Mouse (Mus musculus): Measurements from ENCODE around the gene Nt5c. TPM values are rescaled to one million over a fixed set of nuclear protein-coding genes. Genes with fewer than 3 reads are reported as not detected.
"Not testable (repeated sequence)": the region's sequence is repeated elsewhere in the genome, so short reads cannot be mapped to it uniquely, and the experiment has no call there.

Nt5c gene
- polyA plus RNA-seq, 1 experiment from 2014 or later = 145 TPM

DNA sequence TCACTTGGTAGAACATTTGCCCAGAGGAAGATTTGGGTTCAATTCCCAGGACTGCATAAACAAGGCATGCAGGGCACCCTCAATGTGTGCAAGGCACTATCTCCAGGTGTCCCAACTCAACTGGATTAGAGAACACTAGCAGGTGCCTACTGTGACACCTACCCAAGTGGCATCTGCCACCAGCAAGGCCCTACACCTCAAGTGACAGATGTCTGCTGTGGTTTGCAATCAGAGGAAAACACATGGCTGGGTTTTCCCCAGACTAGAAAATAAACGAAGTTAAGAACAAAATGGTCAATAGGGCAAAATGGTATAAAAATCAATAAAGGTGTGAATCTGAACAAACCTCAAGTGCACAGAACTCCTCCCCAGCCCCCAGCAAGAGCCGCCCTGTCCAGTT is 16.4 kb upstream of the Nt5c start:
- DNase-seq (ENCODE audit: low spot score) (no peak), ATAC-seq (ENCODE audit: low FRiP score, low TSS enrichment) (no peak)
- H3K4me1 ChIP-seq (replicated peaks; ENCODE audit: control insufficient read depth, insufficient read depth) = peaks cover 12% of the 10 kb centered on the region
- 65% methylated on average over 2 of the region's 2 CpGs for WGBS
- H3K4me2 ChIP-seq (replicated peaks; ENCODE audit: low read depth) = no peak overlapping the region
- TF ChIP-seq EP300 (optimal IDR thresholded peaks at IDR 0.05) (no peak), CTCF (IDR thresholded peaks at IDR 0.05; ENCODE audit: low read depth) (no peak)
- no peaks in the 10 kb centered on the region for H3K36me3 ChIP-seq (ENCODE audit: control insufficient read depth, insufficient read depth, low read length)
- H3K9ac ChIP-seq (ENCODE audit: low read length) = no peak overlapping the region
- H3K9me3 ChIP-seq (ENCODE audit: control insufficient read depth, low read length) = no peaks in the 10 kb centered on the region
- H3K27me3 ChIP-seq (ENCODE audit: control insufficient read depth, insufficient read depth, low read length) = no peaks in the 10 kb centered on the region
- H3K4me3 ChIP-seq (ENCODE audit: low read depth, low read length) = no peak overlapping the region
- H3K27ac ChIP-seq (replicated peaks) = no peak overlapping the region

- WGBS = 68% methylated on average over 3 of the region's 3 CpGs
Observed at GRCm38 (mm10) chr11:115506586-115506985, 14.9 kb upstream of the Nt5c start.

GRCm38 (mm10) chr11:115502636-115503035 is 11.0 kb upstream of the Nt5c start:
- ATAC-seq (ENCODE audit: low FRiP score, low TSS enrichment) (no peak), DNase-seq (ENCODE audit: low spot score) (no peak)
- no peak for TF ChIP-seq CTCF (IDR thresholded peaks at IDR 0.05; ENCODE audit: low read depth)
- no peak for TF ChIP-seq EP300 (optimal IDR thresholded peaks at IDR 0.05)
- H3K27ac ChIP-seq (replicated peaks) = no peak overlapping the region
- H3K4me1 ChIP-seq (replicated peaks; ENCODE audit: control insufficient read depth, insufficient read depth) = no peaks in the 10 kb centered on the region
- peaks cover 16% of the 10 kb centered on the region for H3K36me3 ChIP-seq (ENCODE audit: control insufficient read depth, insufficient read depth, low read length)
- no peak overlapping the region for H3K4me3 ChIP-seq (ENCODE audit: low read depth, low read length)
- no peaks in the 10 kb centered on the region for H3K9me3 ChIP-seq (ENCODE audit: control insufficient read depth, low read length)
- no peaks in the 10 kb centered on the region for H3K27me3 ChIP-seq (ENCODE audit: control insufficient read depth, insufficient read depth, low read length)
- H3K9ac ChIP-seq (ENCODE audit: low read length) = no peak overlapping the region
- no peak overlapping the region for H3K4me2 ChIP-seq (replicated peaks; ENCODE audit: low read depth)
- 80% methylated on average over 6 of the region's 6 CpGs for WGBS

More at GRCm38 (mm10) chr11:115506586-115506985, 14.9 kb upstream of the Nt5c start:
- ATAC-seq (ENCODE audit: low FRiP score, low TSS enrichment) (no peak), DNase-seq (ENCODE audit: low spot score) (no peak)
- Histone ChIP-seq H3K9ac (ENCODE audit: low read length) (no peak overlapping the region), H3K4me1 (replicated peaks; ENCODE audit: control insufficient read depth, insufficient read depth) (peaks cover 6% of the 10 kb centered on the region), H3K9me3 (ENCODE audit: control insufficient read depth, low read length) (no peaks in the 10 kb centered on the region), H3K4me2 (replicated peaks; ENCODE audit: low read depth) (no peak overlapping the region), H3K27ac (replicated peaks) (no peak overlapping the region), H3K27me3 (ENCODE audit: control insufficient read depth, insufficient read depth, low read length) (no peaks in the 10 kb centered on the region), H3K4me3 (ENCODE audit: low read depth, low read length) (no peak overlapping the region), H3K36me3 (ENCODE audit: control insufficient read depth, insufficient read depth, low read length) (0 out of 2 replicates have a peak, but pooled peaks cover 5% of the 10 kb centered on the region)
- TF ChIP-seq EP300 (optimal IDR thresholded peaks at IDR 0.05) (no peak), CTCF (IDR thresholded peaks at IDR 0.05; ENCODE audit: low read depth) (no peak)

GRCm38 (mm10) chr11:115496559-115496958 is 4.9 kb upstream of the Nt5c start:
- DNase-seq (ENCODE audit: low spot score); H3K27me3 ChIP-seq (ENCODE audit: control insufficient read depth, insufficient read depth, low read length); H3K9ac ChIP-seq (ENCODE audit: low read length); ATAC-seq (ENCODE audit: low FRiP score, low TSS enrichment); H3K4me2 ChIP-seq (replicated peaks; ENCODE audit: low read depth); H3K27ac ChIP-seq (replicated peaks); H3K4me1 ChIP-seq (replicated peaks; ENCODE audit: control insufficient read depth, insufficient read depth); H3K9me3 ChIP-seq (ENCODE audit: control insufficient read depth, low read length); H3K4me3 ChIP-seq (ENCODE audit: low read depth, low read length): not testable (repeated sequence)
- WGBS = 82% methylated on average over 9 of the region's 9 CpGs
- peaks cover 11% of the 10 kb centered on the region for H3K36me3 ChIP-seq (ENCODE audit: control insufficient read depth, insufficient read depth, low read length)

DNA sequence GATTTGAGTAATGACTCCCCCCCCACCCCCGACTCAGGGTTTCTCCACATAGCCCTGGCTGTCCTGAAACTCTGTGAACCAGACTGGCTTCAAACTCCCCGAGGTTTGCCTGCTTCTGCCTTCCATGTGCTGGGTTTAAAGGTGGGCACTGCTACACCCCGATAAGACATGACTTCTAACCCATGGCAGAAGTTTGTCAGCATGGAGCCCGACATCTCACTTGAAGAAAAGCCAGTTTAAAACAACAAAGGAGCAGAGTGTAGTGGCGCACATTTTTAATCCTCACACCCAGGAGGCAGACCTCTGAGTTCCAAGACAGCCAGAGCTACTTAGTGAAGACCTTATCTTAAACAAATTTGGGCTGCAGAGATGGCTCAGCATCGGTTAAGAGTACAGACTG is 725 bp upstream of the Nt5c start:
- Histone ChIP-seq H3K9ac (ENCODE audit: low read length) (0 out of 2 replicates have a peak overlapping the region, but pooled peaks have one; percentile 18), H3K36me3 (ENCODE audit: control insufficient read depth, insufficient read depth, low read length) (peaks cover 3% of the 10 kb centered on the region; the same call in 1 of the 2 replicates)

DNA sequence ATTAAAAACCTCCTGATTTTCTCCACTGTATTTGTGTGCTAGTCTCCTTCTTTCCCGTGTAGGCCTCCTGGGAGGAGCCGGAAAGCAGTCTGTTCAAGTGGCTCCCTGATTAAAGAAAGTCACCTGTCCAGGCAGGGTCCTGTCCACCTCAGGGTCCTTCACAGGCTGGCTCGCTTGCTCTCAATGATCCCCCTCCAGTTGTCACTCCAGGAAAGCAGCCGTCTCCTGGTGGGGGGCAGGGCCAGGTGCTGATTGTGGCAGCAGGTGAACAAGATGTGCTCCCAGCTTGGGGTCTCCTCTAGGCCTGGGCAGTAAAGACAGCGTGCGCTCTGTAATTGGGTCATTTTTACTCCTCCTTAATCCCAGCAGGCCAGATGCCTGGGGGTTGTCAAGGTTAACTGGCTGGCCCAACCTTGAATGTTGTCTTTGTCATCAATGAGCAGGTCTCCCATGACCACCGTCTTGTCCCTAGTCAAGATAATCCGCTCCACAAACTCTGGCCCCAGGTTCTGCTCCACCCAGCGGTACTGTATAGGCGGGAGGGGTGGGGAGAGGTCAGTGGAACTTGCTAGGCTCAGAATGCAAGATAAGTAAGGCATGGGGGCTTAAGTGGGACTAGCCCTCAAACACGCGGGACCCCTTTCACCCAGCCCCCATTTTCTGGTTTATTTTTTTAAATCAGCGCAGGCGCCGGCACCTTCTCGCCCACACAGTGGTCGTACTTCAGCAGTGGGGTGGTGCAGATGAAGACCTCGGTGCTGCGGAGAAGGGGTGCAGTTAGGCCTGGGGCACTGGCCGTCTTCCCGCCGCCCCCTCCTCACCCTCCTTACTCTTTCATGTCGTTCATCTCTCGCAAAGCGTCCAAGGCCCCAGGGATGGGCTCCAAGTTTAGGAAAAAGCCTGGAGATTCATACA is 964 bp downstream of the Nt5c start:
- Histone ChIP-seq H3K9ac (ENCODE audit: low read length) (peak overlapping the region; percentile 79), H3K4me1 (replicated peaks; ENCODE audit: control insufficient read depth, insufficient read depth) (no peaks in the 10 kb centered on the region; the same call in 1 of the 2 replicates), H3K4me2 (replicated peaks; ENCODE audit: low read depth) (peak overlapping the region; percentile 73), H3K4me3 (ENCODE audit: low read depth, low read length) (peak overlapping the region; percentile 68), H3K9me3 (ENCODE audit: control insufficient read depth, low read length) (no peaks in the 10 kb centered on the region), H3K27me3 (ENCODE audit: control insufficient read depth, insufficient read depth, low read length) (no peaks in the 10 kb centered on the region), H3K27ac (replicated peaks) (peak overlapping the region; percentile 93), H3K36me3 (ENCODE audit: control insufficient read depth, insufficient read depth, low read length) (peaks cover 3% of the 10 kb centered on the region; the same call in 1 of the 2 replicates)
- ATAC-seq (ENCODE audit: low FRiP score, low TSS enrichment) (peak; percentile 17; the same call in 1 of the 2 replicates), DNase-seq (ENCODE audit: low spot score) (no peak)
- no peak for TF ChIP-seq CTCF (IDR thresholded peaks at IDR 0.05; ENCODE audit: low read depth)
- TF ChIP-seq EP300 (optimal IDR thresholded peaks at IDR 0.05) = no peak
- WGBS = 19% methylated on average over 25 of the region's 25 CpGs

More for the DNA sequence above, 725 bp upstream of the Nt5c start:
- Histone ChIP-seq H3K9me3 (ENCODE audit: control insufficient read depth, low read length) (no peaks in the 10 kb centered on the region), H3K4me3 (ENCODE audit: low read depth, low read length) (peak overlapping the region; percentile 68; the same call in 1 of the 2 replicates), H3K4me2 (replicated peaks; ENCODE audit: low read depth) (peak overlapping the region; percentile 73), H3K27me3 (ENCODE audit: control insufficient read depth, insufficient read depth, low read length) (no peaks in the 10 kb centered on the region), H3K4me1 (replicated peaks; ENCODE audit: control insufficient read depth, insufficient read depth) (no peaks in the 10 kb centered on the region; the same call in 1 of the 2 replicates), H3K27ac (replicated peaks) (no peak overlapping the region)
- 23% methylated on average over 6 of the region's 6 CpGs for WGBS
- no peak for ATAC-seq (ENCODE audit: low FRiP score, low TSS enrichment)
- TF ChIP-seq CTCF (IDR thresholded peaks at IDR 0.05; ENCODE audit: low read depth) (no peak), EP300 (optimal IDR thresholded peaks at IDR 0.05) (no peak)
- no peak for DNase-seq (ENCODE audit: low spot score)
